Mouse (Mus musculus) embryo, embryonic 11.5 days (tissue): ENCODE data around the gene Tchh.
"Not testable (repeated sequence)": the region's sequence is repeated elsewhere in the genome, so short reads cannot be mapped to it uniquely, and the experiment has no call there.

ENCODE experiments used
- DNase-seq: peaks from one replicate; pipeline ENCODE4 v3.0.0-alpha.2; 2012; ENCODE audit warnings: low read depth, low spot score

The Tchh gene

DNA sequence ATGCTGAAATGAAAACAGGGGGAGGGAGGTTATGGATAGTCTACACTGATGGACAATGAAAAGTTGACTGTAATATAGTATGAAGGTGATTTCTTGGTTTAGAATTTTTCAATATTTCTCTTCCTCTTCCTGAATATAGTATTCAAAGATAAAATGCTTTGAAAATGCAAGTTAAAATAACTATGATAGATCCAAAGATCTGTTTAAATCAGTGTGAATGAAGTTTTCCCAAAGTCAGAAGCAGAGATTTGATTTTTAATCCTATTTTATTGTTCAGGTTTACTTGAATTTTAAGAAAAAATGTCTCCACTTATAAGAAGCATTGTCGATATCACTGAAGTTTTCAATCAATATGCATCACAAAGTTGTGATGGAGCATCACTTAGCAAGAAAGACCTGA, at the start of gene Tchh:
Gene Tchh (plus strand): TSS at position 301 of the 400 bp plus-strand sequence.
- DNase-seq = no peak

DNA sequence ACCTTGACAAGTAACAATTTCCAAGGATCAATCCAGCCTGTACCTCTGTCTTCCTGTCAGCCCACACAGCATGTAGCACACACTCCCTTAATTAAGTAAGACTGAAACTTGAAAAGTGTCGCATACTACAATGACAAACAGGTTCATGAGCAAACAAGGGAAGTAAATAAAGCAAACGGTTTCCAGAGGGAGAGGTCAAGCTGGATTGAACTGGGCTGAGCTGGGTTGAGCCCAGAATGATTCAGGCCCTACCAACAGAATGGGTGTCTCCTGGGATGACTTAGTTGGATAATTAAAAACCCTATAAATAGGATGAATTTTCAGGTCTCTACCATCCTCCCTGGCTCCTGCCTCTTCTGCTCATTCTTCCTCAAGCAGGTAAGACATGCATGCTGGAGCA, 48.8 kb upstream of the Tchh start, which contains the start of gene Rptn:
Gene Rptn (plus strand): TSS at position 334 of the 400 bp plus-strand sequence.
- DNase-seq = no peak

DNA sequence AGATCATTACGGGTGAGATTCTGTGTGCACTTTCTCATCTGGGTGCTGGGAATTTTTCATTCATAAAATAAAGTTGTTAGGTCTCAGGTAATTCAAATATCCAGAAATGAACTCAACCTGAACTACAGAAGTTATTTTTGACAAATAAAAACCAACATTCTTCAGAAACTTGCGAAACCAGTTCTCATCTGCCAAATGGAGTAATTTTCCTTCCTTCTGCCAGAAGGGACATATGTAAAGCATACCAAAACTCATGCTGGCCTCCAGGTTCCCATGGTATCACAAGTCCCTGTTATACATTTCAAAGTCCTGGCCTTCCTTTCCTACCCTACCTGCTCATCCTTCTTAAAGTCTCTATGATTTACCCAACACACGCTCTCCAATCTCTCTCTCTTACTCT, 38.2 kb upstream of the Tchh start:
- no peak for DNase-seq

DNA sequence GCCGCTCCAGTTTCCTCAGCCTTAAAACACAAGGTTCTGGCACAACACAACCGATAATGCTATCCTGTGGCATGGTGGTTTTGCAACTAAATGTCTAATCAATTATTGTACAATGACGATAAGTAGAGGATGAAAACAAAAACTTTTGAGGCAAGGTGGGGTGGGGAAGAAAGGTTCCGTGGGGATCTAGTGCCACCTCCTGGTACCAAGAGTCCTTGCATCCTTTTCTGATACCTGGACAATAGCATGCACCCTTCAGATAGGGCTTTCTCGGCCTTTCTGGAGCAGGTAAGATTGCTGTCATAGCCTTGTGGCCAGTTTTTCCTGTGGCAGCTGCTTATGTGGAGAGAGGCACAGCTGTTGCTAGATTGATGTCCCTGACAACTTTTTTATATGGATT, 35.1 kb upstream of the Tchh start:
- peak; percentile 11 for DNase-seq

DNA sequence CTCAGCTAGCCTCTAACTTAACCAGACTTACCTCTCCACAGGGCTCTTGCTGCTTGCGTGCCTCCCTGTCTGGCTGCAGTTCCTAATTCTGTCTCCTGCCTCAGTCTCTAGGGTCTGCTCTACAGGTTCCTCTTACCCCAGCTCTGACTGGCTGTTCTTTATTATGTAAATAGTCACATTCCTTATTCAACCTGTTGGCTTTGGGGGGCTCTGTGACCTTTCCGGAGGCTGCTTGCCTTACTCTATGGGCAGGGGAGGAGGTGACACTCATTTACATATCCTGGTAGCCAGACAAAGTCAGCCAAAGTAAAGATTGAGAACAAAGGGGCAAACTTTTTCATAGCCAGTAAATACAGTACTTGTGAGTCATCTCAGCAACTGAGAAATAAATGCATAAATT, 30.2 kb upstream of the Tchh start:
- DNase-seq = no peak

DNA sequence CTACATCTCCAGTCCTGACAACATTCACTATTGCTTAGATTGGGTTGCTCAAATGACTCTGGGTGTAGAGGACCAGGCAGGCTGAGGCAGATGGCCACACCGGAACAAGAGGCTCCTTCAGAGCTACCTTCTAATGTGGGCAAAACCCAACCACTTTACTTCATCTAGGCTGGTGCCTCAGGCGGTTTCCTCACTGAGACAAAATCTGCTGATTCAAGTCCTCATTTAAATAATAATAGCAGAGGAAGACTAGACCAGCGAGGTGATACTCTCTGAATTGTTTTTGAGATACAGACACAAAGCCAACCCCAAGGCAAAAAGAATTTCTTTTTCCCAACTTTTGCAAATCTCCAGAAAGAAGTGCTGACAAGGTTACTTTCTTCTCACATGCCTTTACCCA, 10.5 kb upstream of the Tchh start:
- no peak for DNase-seq

DNA sequence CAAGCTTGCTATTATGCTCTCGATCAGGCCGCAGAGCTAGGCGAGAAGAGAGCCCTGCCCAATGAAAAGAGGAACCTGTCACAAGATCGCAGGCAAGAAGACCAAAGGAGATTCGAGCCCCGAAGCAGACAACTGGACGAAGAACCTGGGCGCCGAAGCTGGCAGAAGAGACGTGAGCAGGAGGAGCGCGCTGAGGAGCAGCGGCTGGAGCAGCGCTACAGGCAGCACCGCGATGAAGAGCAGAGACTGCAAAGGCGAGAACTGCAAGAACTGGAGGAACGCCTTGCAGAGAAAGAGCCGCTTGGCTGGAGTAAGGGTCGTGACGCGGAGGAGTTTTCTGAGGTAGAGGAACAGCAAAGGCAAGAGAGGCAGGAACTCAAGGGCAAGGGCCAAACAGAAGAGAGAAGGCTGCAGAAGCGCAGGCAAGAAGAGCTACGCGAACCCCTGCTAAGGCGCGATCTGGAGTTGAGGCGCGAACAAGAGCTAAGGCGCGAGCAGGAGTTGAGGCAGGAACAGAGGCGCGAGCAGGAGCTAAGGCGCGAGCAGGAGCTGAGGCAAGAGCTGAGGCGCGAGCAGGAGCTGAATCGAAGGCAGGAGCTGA, 1.5 kb downstream of the Tchh start:
- DNase-seq = peak; percentile 16

DNA sequence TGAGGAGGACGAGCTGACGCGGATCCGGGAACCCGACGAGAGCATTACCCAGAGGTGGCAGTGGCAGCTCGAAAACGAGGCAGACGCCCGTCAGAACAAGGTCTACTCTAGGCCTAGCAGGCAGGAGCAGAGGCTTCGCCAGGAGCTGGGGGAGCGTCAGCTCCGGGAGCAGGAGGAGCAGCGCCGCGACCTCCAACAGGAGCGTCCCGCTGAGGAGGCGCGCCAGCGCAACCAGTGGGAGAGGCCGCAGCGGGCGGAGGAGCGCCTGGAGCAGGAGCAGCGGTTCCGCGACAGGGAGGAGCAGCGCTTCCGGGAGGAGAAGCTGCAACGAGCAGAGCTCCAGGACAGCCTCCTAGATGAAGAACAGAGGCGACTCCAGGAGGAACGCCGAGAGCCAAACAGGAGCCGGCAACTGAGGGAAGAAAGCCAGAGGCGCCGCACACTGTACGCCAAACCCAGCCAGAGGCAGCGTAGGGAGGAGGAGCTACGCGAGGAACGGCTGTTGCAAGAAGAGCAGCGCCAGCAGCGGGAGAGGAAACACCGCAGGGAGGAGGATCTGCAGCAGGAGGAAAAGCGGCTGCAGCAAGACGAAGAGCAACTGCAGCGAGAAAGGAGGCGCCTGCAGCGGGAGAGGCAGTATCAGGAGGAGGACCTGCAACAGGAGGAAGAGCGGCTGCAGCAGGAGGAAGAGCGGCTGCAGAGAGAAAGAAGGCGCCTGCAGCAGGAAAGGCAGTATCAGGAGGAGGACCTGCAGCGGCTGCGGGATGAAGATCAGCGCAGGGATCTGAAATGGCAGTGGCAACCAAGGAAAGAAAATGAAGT, 2.4 kb downstream of the Tchh start:
- peak; percentile 63 for DNase-seq

DNA sequence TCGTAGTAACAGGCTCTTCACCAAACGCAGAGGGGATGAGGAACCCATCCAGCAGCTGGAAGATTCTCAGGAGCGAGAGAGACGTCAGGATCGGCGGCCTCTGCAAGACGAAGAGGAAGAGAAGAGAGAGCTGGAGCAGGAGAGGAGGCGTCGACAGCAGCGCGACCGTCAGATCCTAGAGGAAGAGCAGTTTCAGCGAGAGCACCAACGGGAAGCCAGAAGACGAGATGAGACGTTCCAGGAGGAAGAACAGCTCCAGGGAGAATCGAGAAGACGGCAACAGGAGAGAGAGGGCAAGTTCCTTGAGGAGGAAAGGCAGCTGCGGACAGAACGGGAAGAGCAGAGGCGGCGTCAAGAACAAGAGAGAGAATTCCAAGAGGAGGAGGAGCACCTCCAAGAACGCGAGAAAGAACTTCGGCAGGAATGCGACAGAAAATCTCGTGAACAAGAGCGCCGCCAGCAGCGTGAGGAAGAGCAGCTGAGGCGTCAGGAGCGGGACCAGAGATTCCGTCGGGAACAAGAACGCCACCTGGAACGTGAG, 3.1 kb downstream of the Tchh start:
- peak; percentile 34 for DNase-seq

DNA sequence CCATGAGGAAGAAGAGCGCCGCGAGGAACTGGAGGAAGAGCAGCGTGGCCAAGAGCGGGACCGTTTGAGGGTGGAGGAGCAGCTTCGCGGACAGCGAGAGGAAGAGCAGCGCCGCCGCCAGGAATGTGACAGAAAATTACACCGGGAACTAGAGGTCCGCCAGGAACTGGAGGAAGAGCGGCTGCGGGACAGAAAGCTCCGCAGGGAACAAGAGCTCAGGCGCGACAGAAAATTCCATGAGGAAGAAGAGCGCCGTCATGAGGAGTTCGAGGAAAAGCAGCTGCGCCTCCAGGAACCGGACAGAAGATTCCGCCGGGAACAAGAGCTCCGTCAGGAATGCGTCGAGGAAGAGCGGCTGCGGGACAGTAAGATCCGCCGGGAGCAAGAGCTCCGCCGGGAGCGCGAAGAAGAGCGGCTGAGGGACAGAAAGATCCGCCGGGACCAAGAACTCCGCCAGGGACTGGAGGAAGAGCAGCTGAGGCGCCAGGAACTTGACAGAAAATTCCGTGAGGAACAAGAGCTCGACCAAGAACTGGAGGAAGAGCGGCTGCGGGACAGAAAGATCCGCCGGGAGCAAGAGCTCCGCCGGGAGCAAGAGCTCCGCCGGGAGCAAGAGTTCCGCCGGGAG, 4.1 kb downstream of the Tchh start:
- DNase-seq = peak; percentile 17

DNA sequence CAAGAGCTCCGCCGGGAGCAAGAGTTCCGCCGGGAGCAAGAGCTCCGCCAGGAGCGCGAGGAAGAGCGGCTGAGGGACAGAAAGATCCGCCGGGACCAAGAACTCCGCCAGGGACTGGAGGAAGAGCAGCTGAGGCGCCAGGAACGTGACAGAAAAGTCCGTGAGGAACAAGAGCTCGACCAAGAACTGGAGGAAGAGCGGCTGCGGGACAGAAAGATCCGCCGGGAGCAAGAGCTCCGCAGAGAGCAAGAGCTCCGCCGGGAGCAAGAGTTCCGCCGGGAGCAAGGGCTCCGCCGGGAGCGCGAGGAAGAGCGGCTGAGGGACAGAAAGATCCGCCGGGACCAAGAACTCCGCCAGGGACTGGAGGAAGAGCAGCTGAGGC, 4.6 kb downstream of the Tchh start:
- not testable (repeated sequence) for DNase-seq

DNA sequence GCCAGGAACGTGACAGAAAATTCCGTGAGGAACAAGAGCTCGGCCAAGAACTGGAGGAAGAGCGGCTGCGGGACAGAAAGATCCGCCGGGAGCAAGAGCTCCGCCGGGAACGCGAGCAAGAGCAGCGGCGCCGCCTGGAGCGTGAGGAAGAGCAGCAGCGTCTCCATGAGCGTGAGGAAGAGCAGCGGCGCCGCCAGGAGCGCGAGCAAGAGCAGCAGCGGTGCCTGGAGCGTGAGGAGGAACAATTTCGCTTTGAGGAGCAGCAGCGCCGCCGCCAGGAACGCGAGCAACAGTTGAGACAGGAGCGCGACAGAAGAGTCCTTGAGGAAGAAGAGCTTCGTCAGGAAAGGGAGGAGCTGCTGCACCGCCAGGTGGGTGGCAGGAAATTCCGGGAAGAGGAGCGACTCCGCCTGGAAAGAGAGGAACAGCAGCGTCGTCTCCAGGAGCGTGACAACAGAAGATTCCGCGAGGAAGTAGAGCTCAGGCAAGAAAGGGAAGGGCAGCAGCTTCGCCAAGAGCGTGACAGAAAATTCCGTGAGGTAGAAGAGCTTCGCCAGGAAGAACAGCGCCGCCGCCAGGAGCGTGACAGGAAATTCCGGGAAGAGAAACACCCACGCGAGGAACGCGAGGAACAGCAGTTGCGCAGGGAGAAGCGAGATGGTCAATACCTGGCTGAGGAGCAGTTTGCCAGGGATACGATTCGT, 5.2 kb downstream of the Tchh start:
- peak; percentile 46 for DNase-seq

DNA sequence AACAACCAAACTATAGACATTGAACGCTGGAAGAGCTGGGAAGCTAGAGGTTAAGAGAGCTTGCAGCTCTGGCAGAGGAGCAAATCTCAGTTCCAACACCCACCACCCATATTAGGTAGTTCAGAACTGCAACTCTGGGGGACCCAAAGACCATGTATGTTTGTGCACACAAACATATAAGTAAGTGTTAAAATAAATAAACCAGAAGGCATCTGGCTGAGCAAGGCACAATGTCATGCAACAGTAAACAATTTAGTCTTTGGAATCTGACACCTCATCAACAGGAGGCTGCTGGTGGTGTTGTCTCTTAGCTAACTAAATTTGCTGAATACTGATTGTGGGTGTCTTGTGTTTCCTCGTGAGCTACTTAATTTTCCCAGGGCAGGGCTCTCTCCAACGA, 24.4 kb downstream of the Tchh start:
- no peak for DNase-seq

DNA sequence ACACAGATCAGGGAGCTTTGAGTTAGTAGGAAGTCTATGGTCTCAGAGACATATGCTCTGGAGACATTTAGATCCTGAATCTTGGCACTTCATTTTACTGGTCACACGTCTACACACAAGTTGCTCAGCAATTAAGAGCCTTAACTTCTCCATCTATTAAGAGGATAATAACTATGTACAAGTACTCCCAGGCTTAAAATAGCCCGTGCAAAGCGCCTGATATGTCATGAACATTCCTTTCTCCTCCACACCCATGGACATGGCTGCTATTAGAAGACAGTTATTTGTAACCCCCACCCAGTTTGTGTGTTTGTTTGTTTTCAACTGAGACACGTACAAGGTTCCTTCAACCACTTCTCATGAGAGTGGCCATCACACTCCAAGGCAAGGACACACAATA, 25.0 kb downstream of the Tchh start:
- DNase-seq = no peak

DNA sequence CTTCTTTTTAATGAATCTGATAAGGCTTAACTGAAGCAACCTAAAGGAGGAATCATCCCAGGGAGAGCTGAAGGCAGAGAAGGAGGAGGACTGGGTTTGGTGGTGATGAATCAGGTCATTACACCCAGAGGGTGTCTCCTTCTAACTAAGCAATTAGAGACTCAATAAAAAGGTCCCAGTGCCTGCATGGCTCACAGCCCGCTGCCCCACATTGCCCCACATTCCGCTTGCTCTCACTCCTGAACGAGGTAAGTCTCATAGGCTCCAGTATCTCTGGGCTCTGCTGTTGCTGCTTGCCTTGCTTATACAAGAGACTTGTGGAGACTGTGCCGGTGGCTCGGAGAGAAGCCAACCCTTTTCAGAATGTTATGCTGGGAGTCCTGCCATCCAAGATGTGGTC, 26.4 kb downstream of the Tchh start, which contains the start of gene Tchhl1:
Gene Tchhl1 (plus strand): TSS at position 194 of the 400 bp plus-strand sequence.
- DNase-seq = no peak

DNA sequence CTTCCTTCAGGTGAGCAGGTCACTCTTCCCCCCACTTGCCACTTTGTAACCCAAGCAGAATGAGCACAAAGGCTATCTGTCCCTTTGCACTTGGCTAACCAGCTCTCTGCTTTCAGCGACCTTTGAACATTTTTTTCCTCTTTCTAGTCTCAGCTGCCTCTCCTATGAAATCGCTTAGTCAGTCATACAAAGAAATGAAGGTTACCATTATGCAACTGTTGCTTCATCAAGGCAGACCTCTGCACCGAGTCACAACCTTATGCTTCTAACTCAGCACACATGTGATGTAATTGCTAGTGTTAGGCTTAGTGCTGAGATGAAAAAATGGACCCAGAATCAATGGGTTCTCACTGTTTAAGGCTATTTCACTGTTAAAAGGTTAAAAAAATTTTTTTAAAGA, 27.5 kb downstream of the Tchh start:
- DNase-seq = no peak

DNA sequence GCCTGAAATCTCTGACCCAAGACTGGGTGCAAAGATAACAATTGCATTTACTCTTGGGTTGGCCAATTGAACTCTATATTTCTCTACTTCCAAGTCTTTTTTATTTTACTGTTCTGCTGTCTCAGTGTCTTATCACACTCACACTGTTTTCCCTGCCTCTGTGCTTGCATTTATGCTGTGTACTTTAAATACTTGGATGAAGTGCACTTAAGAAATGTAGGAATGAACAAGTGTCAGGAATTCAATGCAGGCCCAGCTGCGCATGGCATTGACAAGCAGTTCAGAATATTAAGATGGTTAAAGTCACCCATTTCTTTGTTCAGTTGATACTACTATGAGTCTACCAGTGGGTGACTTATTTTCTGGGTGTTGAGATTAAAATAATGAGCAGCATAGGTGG, 37.9 kb downstream of the Tchh start:
- no peak for DNase-seq

DNA sequence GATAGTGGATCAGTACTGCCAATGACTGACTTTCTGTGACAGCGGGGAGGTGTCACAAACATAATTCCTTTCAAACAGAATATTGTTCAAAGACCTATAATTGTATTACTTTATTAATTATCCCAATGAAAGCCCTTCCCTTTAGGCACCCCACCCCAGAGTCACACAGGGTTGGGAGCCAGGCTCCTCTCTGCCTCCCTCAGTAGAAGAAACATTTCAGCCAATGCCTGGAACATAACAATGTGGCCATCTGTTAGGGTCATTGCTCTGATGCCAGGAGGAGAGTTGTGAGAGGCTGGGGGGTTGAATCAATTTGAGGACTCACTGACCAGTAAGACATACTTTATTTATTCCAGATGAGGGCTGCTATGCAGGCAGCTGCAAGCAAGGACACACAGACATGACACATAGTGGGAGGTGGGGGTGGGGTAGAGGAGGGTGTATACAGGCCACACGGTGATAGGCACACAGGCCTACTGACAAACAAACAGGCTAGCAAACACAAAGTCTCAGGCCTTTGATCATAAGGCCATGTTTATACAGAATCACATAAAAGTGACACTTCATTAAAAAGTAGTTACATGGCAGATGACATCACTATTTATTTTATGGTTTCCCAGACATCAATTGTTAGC, 40.0 kb downstream of the Tchh start:
- no peak for DNase-seq

DNA sequence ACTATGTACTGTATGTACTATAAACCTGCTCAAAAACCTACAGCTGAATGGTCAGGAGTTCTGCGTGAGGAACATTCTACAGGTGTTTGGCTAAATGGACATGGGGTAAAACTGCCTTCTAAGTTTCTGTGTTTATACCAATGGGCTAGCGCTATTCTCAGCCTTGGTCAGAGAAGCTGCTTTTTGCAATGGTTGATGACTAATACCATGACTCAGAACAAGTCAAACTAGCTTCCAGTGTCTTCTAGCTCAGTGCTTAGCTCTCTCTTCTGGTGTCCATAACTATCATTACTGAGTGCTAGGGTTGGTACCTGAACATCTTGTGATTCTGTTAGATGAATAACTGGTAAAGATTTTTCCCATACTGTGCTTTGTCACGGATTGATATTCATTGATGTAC, 43.5 kb downstream of the Tchh start:
- DNase-seq = no peak

DNA sequence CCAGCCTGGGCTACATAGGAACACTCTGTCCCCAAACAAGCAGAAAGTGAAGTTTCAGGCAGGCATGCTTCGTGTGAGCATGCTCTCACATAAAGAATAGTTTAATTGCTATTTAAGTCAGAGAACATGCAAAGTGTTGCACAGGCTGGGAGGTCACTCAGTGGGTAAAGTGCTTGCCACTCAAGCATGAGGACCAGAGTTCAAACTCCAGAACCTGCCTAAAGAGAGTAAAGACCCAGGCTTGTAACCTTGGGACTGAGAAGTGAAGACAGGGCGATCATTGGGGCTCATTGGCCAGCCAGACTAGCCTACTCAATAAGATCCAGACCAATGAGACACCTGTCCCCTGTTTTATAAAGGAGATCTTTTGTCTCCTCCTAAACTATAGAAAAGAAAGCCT, 46.4 kb downstream of the Tchh start:
- DNase-seq = no peak

DNA sequence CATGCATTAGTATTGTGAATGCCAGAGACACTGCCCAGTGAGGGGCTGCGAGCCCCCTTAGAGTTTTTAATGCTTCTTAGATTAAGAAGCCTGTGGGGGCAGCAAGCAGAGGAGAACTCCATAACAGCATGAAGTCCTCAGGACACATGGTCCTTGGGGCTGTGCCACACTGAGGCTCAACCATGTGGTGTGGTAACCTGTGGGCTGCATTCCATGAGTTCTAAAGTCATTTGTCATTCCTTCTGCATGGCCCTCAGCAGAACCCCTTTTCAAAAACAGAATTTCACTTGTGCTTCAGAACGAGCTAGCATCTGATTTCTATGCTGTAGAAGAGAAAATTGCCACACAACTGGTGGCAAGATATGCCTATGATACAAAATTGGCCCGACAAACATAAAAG, 50.0 kb downstream of the Tchh start:
- no peak for DNase-seq
